Mouse (Mus musculus) layer of hippocampus, postnatal 14 days (tissue): Measurements from ENCODE around the gene Gm9747. TPM values are rescaled to one million over a fixed set of nuclear protein-coding genes. Genes with fewer than 3 reads are reported as not detected.
A peak's percentile ranks its signal among the peaks of the same experiment; 100 is the strongest.

Experiments used
- DNase-seq, 2 experiments: peaks; one replicate each; pipeline ENCODE4 v3.0.0; 2021 to 2022; ENCODE audit warnings: low spot score in 2 of 2, mixed read lengths in 1 of 2
- long read RNA-seq, 2 experiments: library from polyadenylated mRNA; stranded (forward); transcript quantifications; one replicate each; pipeline ENCODE4 v2.0.0; 2021
- total RNA-seq, 2 experiments: library from RNA; stranded (reverse); gene quantifications; 2 replicates each; pipeline ENCODE4 v1.2.3; 2021

Gm9747 gene
- total RNA-seq, result not detected
- long read RNA-seq, experiment 1, result 0 reads
- long read RNA-seq, experiment 2, partial matches to known transcripts, result 0 of 4 reads
- long read RNA-seq, experiment 2, other reads (novel, unspliced or antisense), result 0 of 4 reads

DNA sequence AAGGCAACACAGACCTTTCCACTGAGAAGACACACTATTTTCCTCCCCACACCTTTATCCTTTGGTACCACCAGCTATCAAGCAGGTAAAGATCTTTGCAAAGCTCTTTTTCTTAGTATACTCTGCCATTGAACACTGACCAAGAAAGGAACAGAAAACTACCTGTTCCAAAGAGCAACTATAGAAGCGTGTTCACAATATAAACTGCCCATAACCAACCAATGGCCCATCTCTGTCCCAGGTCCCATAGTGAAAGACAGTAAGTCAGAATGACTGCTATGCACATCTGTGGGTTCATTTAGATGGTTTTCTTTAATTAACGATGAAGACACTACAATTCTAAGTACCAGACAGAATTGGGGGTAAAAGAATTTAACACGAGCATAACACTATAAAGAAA lies at the start of gene Gm9747:
Gm9747 (plus strand) TSS at position 301 of the 400 bp plus-strand sequence.
- no peak for DNase-seq

DNA sequence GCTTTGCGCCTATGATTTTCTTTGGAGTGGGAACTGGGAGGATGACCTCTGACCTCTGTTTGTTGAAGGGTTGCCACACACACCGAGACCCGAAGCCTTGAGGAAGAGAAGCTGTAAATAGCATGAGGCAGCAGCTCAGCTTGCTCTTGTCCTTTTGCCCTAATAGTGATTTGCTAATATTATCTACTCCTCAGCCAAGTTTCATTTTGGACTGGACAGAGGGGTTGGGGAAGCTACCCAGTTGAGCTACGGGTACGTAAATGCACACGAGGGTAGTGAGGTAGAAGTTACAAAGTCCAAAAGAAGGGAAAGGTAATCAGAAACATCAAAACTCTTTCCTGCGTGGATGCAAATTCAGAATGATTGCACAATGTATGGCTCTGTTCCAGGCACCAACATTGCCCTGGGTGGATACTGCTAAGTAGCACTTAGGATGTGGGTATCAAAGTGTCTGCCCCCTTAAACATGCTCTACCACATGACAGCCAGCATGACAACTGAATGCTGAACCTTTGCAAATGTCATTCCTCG lies 48.9 kb upstream of the Gm9747 start:
- no peak for DNase-seq

DNA sequence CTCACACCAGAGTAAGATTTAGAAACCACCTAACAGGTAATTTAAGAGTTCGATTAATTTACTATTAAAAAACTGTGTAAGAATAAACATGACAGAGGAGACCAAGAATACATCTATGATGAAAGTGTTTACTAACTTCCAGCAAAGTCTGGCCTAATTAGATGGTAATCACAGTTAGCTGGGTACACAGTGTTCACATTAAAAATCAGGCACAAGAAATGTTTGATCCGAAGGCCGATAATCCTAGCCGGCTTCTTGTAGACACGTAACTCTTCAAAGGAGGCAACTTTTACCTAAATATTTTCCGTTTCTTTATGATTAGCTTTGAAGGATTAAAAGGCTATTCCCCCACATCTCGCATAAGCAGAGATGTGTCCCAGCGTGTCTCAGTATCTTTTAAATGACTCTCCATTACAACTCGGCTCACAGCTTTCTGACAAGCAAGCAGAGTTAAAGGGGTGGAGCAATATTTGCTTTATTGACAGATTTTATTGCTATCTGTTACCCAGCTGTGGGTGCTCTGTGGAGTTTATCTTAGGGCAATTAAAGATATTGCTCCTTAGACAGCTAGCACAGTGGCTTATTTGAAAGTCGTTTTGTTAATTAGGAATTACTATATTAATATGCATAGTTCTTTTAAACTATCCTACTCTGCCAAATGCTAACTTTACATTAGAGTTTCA lies 44.2 kb upstream of the Gm9747 start:
- DNase-seq, result no peak

DNA sequence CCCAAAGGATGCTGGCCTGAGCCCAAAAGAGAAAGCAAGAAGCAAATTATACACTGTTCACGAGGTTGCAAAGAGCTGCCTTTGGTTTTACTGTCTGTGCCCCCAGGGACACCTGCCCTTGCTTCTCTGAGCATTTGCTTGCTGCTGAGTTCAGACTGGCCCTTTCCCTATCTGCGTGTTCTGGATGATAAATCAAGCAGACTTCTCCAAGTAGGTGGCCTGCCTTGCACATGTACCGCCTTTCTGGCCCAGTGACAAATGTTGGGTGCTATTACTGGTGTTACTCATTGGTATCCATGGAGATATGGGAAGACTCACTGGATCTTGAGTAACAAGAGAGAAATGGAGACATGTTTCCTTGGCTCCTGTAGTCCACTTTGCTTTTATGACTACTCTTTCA lies 43.4 kb upstream of the Gm9747 start:
- peak; percentile 13 to 36 for DNase-seq

DNA sequence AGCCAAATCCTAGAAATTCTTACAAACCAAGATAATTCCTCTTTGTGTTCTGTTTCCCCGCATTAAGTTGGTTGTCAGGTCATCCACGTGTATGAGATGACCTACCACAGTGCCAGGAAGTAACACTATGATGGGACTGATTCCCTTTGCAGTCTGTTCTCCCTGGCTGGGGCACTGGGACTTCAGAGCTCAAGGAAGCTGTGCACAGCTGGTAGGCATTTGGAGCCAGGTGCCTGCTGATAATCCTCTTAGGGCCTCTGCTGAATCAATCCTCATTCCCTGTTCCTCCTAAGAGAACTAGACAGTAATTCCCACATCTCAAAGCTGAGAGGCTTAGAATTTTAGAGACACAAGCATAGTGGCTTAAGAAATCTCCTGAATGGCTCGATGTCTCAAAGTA lies 41.3 kb upstream of the Gm9747 start:
- DNase-seq, result no peak

DNA sequence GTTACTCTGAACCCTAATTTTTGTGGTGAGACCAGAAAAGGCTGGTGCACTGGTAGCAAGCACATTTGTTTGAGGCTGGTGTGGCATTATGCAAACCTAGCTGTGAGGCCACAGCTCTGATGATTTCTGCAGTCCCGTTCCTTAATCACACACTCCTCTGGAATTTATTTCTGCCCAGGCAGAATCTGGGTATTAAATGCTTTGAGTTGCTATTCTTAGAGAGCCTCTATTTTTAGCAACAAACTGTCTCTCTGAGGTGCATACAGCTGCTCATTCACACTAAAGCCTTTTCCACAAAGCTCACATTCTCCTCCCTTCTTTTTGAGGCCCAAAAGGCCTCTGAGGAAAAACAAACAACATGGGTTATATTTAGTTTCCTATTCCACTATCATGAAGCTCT lies 33.0 kb upstream of the Gm9747 start:
- DNase-seq, result no peak

DNA sequence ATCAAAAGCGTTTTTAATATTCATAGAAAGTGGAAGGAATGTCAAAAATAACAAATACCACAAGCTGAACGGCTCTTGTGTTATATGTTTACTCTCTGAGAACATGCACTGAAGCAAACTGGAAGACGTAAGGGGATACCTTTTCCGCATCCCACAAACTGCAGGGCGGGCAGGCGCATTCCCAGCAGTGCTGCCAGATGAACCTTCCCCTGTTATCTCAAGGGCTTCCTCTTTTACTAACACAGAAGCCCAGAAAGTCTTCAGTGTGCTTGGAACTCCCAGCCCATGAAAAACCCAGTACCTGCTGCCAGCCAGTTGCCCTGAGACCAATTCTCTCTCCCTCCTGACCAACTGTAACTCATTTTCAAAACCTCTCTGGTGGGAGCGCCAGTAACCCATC lies 32.3 kb upstream of the Gm9747 start:
- DNase-seq, result no peak

DNA sequence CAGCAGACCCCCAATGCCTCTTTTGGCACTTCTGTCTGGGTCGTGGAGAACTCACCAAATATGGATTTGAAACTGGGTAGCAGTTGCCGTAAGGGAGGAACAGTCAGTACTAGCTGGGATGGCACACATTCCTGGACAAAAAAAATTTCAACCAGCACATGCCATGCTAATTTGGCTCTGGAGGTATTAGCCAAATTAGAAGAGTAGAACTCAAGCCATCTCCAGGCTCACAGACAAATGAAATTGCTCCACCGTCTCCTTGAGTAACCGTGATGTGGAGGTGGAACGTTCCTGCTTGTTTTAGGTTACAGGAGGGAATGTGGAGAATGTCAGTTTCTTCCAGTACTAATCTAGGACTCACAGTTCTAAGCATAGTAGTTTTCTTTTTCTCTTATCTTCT lies 25.4 kb upstream of the Gm9747 start:
- DNase-seq, result peak in 1 of 2 experiments; percentile 31

DNA sequence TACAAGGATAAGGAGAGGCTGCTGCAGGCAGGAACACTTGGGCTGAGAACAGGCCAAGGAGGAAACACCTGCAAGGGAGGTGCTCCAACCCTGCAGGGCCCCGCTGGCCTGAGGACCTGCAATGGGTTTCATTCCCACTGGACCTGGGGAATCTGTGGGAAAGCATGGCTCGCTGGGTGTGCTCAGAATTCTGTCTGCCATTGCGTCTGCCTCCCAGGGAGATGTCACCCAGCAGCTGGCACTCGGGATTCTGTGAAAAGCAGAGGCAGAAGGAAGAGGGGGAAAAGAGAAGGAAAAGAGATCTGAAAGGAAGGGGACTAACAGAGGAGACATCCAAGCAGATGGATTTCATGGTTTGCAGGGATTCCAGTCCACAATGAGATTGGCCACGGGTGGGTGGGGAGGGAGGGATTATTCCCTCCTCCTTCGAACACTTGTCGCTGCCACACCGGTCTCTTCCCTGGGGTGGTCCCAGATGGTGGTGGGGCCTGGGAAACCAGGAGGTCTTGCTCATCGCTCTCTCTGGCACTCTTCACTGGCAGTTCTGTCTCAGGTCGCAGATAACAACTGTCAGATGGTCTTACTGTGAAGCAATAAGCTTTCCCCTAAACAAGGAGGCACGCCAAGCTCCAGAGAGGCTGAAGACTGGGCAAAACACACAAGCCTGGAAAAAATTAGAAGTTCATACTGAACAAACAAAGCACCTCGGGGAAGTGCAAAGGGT lies 12.1 kb upstream of the Gm9747 start:
- no peak for DNase-seq

DNA sequence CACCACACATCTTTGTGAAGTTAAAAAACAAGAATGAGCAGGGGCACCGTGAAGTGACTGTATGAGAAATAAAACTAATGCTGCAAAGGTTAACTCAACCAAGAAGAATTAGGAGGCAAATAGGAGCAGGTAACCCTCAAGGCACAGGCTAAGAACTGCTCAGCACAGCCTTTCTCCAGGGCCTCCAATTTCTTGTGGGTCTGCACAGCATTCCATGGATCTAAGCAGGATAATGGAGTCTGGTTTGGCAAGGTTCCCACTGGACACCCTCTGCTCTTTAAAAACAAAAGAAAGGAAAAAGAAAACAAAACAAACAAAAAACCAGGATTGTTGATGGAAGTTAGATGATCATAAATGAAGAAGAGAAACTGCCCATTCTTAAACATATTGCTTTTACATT lies 11.4 kb upstream of the Gm9747 start:
- DNase-seq, result no peak

DNA sequence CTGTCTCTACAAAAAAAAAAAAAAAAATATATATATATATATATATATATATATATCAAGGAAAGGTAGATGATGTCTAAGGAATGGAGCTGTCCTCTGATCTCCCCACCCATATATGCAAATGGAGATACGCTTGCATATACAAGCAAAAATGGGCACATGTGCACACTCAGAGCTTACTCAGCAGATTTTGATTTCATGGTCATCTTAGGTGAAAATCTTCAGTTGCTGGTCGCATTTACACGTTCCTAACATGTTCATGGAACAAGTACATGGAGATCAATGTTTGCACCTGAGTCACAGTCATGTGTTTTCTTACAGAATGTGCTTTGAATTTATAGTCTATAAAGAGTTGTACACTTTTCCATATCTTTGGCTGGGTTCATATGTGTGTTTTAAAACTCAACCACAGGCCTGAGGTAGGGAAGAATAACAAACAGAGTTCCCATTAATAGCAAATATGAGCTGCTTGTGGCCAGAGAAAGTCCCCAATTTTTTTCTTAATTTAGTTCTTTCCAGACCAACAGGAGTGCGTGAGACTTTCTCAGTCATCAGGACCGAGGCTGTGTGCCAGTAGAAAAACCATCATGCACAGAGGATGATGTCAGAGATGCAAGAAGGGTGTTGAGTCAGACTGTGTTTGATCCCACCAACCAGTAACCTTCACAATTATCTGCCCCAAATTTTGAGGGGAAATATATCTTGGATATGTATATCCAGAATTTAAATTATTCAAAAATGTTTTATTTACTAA lies 9.7 kb upstream of the Gm9747 start:
- DNase-seq, result no peak

DNA sequence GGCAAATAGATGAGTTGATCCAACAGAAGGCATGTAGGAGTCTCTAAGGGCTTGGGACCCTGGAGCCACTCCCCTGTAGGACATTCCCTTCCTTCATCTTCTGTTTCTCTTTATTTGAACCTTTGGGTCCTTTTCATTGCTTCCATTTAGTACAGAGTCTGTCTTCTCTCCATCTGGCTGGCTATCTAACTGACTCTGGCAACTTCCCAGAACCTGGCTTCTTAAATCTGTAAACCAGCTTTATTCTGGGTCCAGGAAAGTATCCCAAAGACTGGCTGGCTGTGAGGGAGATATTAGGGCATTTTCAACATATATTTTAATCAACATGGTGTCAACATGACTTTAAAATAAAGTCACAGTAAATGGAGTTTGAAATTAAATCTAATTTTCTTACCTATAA lies 4.1 kb upstream of the Gm9747 start:
- no peak for DNase-seq

DNA sequence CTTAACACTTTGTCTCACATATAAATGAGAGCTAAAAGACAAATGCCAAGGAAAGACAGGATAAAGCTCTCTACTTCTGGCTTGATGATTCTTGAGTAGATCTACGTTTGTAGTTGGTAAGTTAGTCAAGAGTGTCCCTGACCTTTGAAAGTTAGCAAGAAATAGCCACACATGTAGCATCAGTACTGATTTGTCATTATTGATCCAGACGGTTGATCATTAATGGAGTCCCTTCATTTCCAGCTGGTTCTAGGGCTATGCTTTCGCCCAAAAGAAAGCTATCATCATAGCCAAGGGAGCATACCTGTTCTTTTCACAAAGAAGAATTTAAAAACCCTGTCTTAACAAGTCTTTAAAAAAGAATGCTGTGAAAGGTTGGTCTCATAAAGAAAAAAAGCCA lies 1.7 kb downstream of the Gm9747 start:
- no peak for DNase-seq

DNA sequence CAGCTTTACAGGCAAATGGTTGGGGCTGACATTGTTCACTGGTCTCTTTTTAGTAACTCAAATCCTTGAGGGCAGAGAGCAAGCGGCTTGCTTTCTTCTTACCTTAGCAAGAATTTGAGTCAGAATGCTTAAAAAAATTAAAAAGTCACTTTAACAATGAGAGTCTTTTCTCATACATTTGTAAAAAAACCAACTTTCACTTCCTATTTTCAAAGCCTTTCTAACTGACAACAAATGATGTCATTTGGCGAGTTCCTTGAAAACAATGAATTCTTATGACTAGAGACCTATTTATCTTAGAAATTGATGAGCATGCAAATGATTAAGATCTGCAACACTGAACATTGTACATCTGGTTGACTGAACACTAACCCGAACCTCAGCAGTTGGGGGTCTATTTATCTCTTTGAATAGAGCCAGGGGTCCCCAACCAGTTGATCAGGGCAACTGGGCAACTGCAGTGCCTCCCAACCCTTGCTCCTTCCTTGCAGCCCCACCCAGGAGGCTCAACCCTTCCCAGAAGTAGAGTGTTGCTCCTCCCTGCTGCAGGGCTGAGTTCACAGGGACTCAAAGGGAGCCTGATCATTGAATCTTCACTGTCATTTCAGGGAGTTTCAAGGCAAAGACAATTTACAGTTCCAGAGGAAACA lies 2.7 kb downstream of the Gm9747 start:
- no peak for DNase-seq

DNA sequence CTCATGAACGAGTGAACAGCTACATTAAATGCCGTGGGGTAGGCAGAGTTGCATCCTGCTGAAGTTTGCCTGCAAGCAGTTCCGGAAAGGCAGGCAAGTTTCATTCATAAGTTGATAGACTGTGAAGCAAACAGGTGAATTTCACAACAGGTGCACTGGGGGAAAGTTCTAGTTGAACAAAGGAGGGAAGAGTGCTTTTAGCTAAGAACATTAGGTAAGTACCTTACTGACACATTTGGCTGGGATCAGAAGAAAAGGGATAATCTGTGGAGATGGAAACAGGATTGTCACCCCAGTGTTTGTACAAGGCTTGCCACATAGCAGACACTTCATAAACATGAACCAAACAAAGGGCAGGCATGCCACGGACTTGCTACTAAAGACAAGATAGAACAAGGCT lies 5.3 kb downstream of the Gm9747 start:
- DNase-seq, result no peak

DNA sequence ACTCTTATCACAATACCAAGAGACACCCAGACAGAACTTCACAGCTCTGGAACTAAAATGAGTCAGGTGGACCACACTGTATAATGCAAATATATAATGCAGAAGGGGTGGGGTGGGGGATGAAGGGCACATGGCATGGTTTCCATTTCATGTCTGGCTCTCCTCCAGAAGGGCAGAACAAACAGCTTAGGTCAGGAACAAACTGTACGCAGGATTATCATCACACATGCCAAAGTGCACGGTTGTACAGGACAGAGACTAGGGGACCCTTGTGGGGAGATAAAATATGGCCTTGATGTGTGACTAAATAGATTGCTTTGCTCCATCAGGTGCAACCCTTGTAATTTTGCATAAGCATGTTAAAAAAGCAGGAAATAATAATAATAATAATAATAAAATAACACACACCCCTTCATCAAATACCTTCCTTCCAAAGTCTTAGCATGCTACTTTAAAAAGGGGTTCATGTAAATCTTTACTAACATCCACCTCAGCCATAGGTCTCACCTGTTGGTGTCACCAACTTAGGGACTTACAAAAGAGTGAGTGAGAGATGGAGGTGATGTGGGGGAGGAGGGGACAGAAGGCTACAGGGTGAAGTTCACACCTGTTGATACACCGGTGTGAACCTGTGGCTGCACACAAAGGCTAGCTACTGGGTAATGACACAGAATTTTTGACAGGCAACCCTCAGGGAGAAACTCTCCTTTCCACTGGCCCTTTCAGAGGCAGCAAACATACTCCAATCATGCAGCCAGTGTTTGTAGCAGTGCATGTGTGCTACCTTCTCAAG lies 6.7 kb downstream of the Gm9747 start:
- no peak for DNase-seq

DNA sequence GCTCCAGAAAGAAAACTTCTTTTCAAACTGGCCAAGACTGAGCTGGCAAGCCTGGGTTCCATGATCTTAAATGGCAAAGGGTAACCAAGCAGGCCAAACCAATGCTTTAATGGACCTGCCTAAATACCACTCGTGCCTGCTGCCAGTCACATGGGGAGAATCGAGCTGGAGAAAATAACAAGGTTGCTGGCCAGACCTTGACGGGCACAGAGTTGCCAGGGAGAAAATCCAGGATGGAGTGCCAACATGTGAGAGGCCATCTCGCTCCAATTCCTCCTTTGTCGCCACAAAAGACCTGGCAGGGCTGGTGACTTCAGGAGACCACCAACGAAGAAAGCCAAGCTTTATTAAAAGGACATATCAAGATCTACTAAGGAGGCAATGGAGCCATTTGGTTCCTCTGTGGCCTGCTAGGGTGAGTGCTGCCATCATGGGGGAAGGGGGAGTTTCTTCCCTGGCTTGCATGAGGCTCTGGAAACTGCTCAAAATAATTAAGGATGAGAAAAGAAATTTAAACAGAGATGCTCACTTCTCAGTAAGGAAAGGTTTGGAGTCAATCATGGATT lies 10.4 kb downstream of the Gm9747 start:
- DNase-seq, result peak in 1 of 2 experiments; percentile 36

DNA sequence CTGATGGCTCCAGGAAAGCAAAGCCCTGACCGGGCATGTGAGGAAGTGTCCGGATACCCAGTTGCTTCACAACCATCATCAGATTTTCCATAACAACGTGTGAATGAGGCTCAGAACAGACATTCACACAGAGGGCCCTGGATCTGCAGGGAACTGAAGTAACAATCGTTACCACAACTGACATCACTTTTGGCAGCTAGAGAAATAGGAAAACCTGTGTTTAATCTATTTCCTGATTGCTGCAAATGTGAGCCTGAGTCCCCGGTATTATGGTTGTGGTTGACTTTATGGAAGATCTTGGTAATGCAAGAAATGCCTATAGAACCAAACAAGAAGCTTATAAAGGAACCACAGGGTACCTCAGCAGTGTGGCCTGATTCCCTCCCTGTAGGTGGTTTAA lies 12.1 kb downstream of the Gm9747 start:
- no peak for DNase-seq

DNA sequence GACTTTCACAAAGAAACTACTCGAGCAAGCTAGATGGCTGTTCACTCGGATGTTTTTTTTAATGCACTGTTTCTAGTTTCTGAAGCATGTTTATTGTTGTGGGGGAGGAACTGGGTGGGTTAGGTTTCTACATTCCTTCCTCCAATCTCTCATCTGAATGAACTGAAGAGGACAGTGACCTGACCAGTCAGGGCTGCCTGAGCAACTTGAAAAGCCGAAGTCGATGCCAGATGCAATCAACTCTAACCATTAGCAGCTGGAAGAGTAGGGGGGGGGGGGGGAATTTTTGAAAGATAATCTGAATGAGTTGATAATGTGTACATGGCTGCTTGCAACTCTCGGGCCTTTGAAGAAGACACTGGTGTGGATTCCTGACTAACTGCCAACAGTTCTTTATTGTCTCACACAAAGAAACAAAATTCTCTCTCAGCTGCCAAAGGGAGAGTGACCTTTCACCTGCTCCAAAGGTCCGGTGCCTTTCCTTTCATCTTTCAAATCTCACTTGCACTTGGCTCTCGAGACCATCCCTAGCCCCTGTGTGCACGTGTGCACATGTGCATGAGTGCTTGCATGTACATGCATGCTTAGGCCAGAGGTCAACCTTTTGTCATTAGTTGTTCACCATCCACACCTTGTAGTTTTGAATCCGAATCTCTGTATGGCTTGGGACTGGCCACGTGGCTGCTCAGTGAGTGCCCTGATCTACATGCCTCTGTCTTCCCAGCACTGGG lies 14.5 kb downstream of the Gm9747 start:
- no peak for DNase-seq
